Mouse (Mus musculus) embryonic fibroblast, embryonic 13.5 days (primary cell): ENCODE measurements around the gene Madd.
"Not testable (repeated sequence)": the region's sequence is repeated elsewhere in the genome, so short reads cannot be mapped to it uniquely, and the experiment has no call there.

Experiments
- CTCF ChIP-seq: IDR thresholded peaks from 2 replicates; pipeline ENCODE4 v1.5.1; 2011; ENCODE audit warnings: mild to moderate bottlenecking, control low read depth, low read length, moderate library complexity, borderline replicate concordance; ENCODE audit not compliant: insufficient read depth
- POLR2A ChIP-seq: IDR thresholded peaks from 2 replicates; pipeline ENCODE4 v1.6.1; 2011; ENCODE audit warnings: low read depth, mild to moderate bottlenecking, control low read depth, low read length, moderate library complexity

DNA sequence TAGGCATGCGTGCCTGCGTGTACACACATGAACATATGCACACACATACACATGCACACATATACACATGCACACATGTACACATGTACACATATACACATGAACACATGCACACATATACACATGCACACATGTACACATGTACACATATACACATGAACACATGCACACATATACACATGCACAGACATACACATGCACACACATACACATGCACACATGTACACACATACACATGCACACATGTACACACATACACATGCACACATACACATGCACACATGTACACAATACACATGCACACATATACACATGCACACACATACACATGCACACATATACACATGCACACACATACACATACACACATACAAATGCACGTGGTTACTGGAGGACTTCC is 71.8 kb downstream of the Madd start:
- not testable (repeated sequence) for TF ChIP-seq CTCF, POLR2A
